Mouse (Mus musculus) intestine, embryonic 15.5 days (tissue): ENCODE measurements around the gene Endog. TPM values are rescaled to one million over a fixed set of nuclear protein-coding genes. Genes with fewer than 3 reads are reported as not detected.
A peak's percentile ranks its signal among the peaks of the same experiment; 100 is the strongest.
"Not testable (repeated sequence)": the region's sequence is repeated elsewhere in the genome, so short reads cannot be mapped to it uniquely, and the experiment has no call there.

Experiments
- ATAC-seq: fragments of 200-750 bp; cut with Nextera tagmentation; 2 replicates; pipeline ENCODE4 v1.8.0; 2017; ENCODE audit warnings: moderate TSS enrichment, moderate library complexity
- H3K27ac ChIP-seq: fragments of 300-500 bp; sonication (generic); 2 replicates; pipeline ENCODE4 v1.5.1; 2015; ENCODE audit warnings: mild to moderate bottlenecking, inconsistent platforms
- H3K27me3 ChIP-seq: fragments of 300-500 bp; sonication (generic); replicated peaks from 2 replicates; pipeline ENCODE4 v1.6.1; 2015; ENCODE audit warnings: inconsistent platforms
- H3K36me3 ChIP-seq: fragments of 300-500 bp; sonication (generic); 2 replicates; pipeline ENCODE4 v1.6.1; 2015; ENCODE audit warnings: inconsistent platforms
- H3K4me1 ChIP-seq: fragments of 300-500 bp; sonication (generic); replicated peaks from 2 replicates; pipeline ENCODE4 v1.6.1; 2015; ENCODE audit warnings: inconsistent platforms
- H3K4me2 ChIP-seq: fragments of 300-500 bp; sonication (generic); replicated peaks from 2 replicates; pipeline ENCODE4 v1.6.1; 2015; ENCODE audit warnings: mild to moderate bottlenecking, inconsistent platforms
- H3K4me3 ChIP-seq: fragments of 300-500 bp; sonication (generic); replicated peaks from 2 replicates; pipeline ENCODE4 v1.5.1; 2015; ENCODE audit warnings: inconsistent platforms
- H3K9ac ChIP-seq: fragments of 300-500 bp; sonication (generic); 2 replicates; pipeline ENCODE4 v1.6.1; 2015; ENCODE audit warnings: inconsistent platforms
- H3K9me3 ChIP-seq: fragments of 300-500 bp; sonication (generic); 2 replicates; pipeline ENCODE4 v1.6.1; 2016; ENCODE audit warnings: inconsistent platforms
- WGBS: fragments of 180-500 bp; shearing (Covaris S2); methylation state at CpG from one replicate; pipeline ENCODE4 v1.1.7; 2015; 5-methylcytosine and 5-hydroxymethylcytosine counted together
- polyA plus RNA-seq: library from polyadenylated mRNA; unstranded; fragments of >200 nt; fragmentation: Nextera tagmentation; extraction: Ambion mirVana; gene quantifications from 2 replicates; pipeline ENCODE4 v1.2.1, GENCODE M21; 2015

Endog gene
- 40.9 and 41.9 TPM in 2 replicates for polyA plus RNA-seq

DNA sequence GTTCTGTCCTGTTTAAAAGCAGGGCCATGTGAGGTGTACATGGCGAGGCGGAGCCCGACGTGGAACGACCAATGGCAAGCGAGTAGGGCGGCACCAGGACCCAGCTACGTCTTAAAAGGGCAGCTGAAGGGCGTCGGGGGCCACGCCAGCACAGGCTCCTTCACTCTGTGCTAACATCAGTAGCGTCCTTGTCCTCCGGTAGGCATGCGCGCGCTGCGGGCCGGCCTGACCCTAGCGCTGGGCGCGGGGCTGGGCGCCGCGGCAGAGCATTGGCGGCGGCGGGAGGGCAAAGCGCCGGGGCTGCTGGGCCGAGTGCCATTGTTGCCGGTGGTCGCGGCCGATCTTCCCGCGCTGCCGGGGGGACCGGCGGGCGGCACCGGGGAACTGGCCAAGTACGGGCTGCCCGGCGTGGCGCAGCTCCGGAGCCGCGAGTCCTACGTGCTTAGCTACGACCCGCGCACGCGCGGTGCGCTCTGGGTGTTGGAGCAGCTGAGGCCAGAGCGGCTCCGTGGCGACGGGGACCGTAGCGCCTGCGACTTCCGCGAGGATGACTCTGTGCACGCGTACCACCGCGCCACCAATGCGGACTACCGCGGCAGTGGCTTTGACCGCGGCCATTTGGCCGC is at the start of gene Endog:
TSS of gene Endog (plus strand) at position 123 of the 626 bp plus-strand sequence.
- peak; percentile 97 for ATAC-seq
- WGBS, result under 1% methylated on average over 75 of the region's 75 CpGs
- Histone ChIP-seq H3K36me3 (peaks cover 34% of the 10 kb centered on the region), H3K9me3 (no peaks in the 10 kb centered on the region), H3K27me3 (no peaks in the 10 kb centered on the region), H3K9ac (peak within 1 kb of the TSS; percentile 67), H3K4me1 (peaks cover 10% of the 10 kb centered on the region; the same call in 1 of the 2 replicates), H3K4me3 (peak within 1 kb of the TSS; percentile 69), H3K27ac (peak within 1 kb of the TSS; percentile 90), H3K4me2 (peak within 1 kb of the TSS; percentile 97)

DNA sequence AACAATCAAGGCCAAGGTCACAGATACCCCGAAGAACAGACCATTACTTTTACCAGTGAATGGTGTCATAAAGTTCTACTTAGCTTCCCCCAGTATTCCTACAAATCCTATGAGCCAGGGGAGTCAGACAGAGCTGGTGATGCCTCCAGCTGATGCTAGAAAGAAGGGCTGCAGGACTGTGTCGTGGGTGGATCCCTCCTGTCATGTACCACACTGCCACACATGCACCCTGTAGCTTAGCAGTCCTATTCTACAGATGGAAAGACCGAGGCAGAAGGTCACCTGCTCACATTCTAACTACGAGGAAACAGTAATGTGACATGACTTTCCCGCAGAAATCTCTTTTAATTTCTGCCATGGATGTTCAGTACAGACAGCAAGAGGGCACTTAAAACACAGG is 48.5 kb upstream of the Endog start:
- 78% methylated on average over 5 of the region's 5 CpGs for WGBS
- Histone ChIP-seq H3K9me3 (no peaks in the 10 kb centered on the region), H3K27ac (no peak overlapping the region), H3K9ac (no peak overlapping the region), H3K27me3 (no peaks in the 10 kb centered on the region), H3K36me3 (no peaks in the 10 kb centered on the region), H3K4me3 (no peak overlapping the region), H3K4me2 (peak overlapping the region; percentile 90; the same call in 1 of the 2 replicates), H3K4me1 (peaks cover 13% of the 10 kb centered on the region)
- no peak for ATAC-seq

DNA sequence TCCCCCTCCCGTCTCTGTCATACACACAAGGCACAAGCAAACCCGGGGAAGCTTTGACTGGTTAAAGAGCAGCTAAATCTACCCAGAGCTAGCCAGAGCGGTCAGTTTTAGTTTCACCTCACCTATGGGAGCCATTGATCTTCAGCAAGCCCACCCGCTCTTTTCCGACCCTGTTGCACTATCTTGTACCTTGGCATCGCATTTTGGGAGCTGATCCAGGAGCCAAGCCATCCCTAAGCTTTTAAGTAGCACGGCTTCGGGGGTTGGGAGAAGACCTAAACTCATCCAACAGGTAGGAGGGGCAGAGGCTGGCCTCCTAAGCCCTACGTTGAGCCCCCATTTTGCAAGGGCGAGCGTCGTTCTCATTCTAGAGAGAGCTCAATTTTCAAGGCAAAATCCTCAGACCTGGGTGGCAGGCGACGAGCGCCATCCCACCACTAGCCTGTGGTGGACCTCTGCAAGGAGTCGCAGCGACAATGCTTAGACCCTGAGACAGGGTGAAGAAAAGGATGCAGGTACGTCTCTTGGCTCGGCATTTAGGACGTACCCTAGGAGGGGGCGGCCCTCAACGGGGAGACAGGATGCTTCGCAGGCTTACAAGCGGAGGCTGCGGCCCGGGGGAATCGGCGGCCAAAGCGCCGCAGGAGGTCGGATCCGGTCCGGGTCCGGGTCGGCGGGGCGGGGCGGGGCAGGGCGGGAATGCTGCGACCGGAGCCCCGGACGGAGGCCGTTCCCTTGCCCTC is 47.4 kb upstream of the Endog start:
- peak overlapping the region; percentile 90 for H3K4me2 ChIP-seq
- peak overlapping the region; percentile 88 for H3K27ac ChIP-seq
- WGBS, result under 1% methylated on average over 44 of the region's 44 CpGs
- no peaks in the 10 kb centered on the region for H3K27me3 ChIP-seq
- ATAC-seq, result peak; percentile 80
- H3K4me1 ChIP-seq, result peaks cover 13% of the 10 kb centered on the region
- H3K9me3 ChIP-seq, result no peaks in the 10 kb centered on the region
- peak overlapping the region; percentile 89 for H3K9ac ChIP-seq
- H3K36me3 ChIP-seq, result no peaks in the 10 kb centered on the region
- H3K4me3 ChIP-seq, result peak overlapping the region; percentile 81

DNA sequence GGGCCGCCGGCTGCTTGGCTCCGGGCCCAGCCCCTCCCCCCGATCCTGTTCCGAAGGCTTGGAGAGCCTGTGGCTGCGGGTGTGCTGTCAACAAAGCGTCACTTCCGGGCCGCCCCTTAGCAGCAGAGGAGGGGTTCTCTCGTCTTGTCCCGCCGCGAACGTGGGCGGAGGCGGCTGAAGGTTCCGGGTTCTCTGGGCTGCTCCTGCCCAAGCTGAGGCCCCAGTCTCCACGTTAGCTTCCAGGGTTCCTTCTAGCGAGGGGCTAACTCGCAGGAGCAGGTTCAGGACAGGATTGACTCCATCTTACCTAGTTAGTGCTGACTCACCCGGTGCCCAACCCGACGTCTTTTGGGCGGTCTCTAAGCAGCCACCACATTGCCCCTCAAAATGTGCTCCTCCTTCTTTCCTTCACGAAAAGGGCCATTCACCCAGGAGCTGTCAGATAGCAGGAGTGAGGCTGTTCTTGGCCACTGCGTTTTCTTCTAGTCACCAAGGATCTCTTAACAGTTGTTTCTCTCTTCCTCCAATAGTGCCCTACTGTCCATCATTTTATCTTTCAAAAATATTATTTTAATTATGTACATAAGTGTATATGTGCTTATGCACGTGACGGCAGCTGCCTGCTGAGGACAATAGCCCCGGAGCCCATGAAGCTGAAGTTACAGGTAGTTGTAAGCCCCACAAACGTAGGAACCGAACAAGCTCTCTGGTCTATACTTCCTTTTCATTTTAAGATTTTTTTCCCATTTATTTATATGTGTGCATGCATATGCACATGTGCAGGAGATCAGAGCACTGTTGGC is 46.6 kb upstream of the Endog start, which contains the start of gene Zer1:
TSS of gene Zer1 (minus strand) at position 114 of the 803 bp plus-strand sequence.
- H3K9ac ChIP-seq, result peak within 1 kb of the TSS; percentile 89
- peak; percentile 99 for ATAC-seq
- peak within 1 kb of the TSS; percentile 90 for H3K4me2 ChIP-seq
- H3K36me3 ChIP-seq, result no peaks in the 10 kb centered on the region
- H3K4me3 ChIP-seq, result peak within 1 kb of the TSS; percentile 81
- no peaks in the 10 kb centered on the region for H3K27me3 ChIP-seq
- no peaks in the 10 kb centered on the region for H3K9me3 ChIP-seq
- WGBS, result 10% methylated on average over 31 of the region's 31 CpGs
- peaks cover 13% of the 10 kb centered on the region for H3K4me1 ChIP-seq
- peak within 1 kb of the TSS; percentile 88 for H3K27ac ChIP-seq

DNA sequence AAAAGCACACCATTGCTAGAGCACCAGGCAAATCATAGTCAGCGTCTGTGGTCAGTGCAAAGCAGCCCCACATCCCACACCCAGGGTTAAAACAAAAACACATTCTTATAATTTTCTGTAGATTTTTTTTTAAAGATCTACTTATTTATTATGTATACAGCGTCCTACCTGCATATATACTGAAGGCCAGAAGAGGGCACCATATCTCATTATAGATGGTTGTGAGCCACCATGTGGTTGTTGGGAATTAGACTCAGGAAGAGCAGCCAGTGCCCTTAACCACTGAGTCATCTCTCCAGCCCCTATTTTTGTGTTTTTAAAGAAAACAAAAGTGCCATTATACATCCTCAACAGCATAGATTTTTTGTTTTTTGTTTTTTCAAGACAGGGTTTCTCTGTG is 42.5 kb upstream of the Endog start:
- no peak overlapping the region for H3K27ac ChIP-seq
- H3K27me3 ChIP-seq, result no peaks in the 10 kb centered on the region
- H3K4me3 ChIP-seq, result no peak overlapping the region
- no peak overlapping the region for H3K4me2 ChIP-seq
- H3K4me1 ChIP-seq, result peaks cover 12% of the 10 kb centered on the region
- no peaks in the 10 kb centered on the region for H3K9me3 ChIP-seq
- H3K9ac ChIP-seq, result no peak overlapping the region
- no peak for ATAC-seq
- no peaks in the 10 kb centered on the region for H3K36me3 ChIP-seq
- 29% methylated on average over 2 of the region's 2 CpGs for WGBS

DNA sequence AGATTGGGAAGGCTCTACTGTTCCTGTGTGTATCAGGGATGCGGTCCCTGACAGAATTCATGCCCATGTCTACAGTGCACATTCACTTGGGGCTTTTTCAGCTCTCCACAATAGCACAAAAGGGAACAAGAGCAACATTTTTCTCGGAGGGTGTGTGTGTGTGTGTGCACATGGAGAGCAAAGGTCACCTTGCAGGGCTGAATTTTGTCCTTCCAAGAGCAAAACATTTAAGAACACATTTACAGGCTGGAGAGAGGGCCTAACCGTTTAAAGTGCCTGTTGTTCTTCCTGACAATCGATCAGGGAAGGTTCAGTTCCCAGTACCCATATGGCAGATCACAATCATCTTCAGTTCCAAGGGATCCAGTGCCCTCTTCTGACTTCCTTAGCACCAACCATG is 41.1 kb upstream of the Endog start:
- H3K9me3 ChIP-seq, result no peaks in the 10 kb centered on the region
- H3K4me3 ChIP-seq, result no peak overlapping the region
- WGBS, result 79% methylated on average over 4 of the region's 4 CpGs
- no peak overlapping the region for H3K9ac ChIP-seq
- H3K36me3 ChIP-seq, result no peaks in the 10 kb centered on the region
- H3K27ac ChIP-seq, result no peak overlapping the region
- no peak overlapping the region for H3K4me2 ChIP-seq
- no peak for ATAC-seq
- H3K4me1 ChIP-seq, result peaks cover 16% of the 10 kb centered on the region
- no peaks in the 10 kb centered on the region for H3K27me3 ChIP-seq

DNA sequence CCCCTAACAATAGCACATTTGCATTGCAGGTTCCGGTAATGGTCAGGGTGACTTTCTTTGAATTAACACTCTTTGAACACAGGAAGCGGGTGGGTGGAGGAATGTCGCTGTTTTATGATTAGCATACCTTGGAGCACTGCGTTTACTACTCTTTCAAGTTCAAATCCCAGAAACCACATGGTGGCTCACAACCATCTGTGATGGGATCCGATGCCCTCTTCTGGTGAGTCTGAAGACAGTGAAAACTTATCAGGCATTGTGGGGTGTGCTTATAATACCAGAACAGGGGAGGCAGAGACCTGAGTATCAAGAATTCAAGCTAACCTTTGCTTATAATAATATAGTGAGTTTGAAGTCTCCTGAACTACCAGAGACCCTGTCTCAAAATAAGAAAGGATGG is 40.1 kb upstream of the Endog start:
- H3K36me3 ChIP-seq, H3K27me3 ChIP-seq, H3K27ac ChIP-seq, H3K9me3 ChIP-seq, ATAC-seq, H3K4me2 ChIP-seq, H3K4me3 ChIP-seq, H3K9ac ChIP-seq: not testable (repeated sequence)
- 69% methylated on average over 5 of the region's 5 CpGs for WGBS
- peaks cover 25% of the 10 kb centered on the region for H3K4me1 ChIP-seq

DNA sequence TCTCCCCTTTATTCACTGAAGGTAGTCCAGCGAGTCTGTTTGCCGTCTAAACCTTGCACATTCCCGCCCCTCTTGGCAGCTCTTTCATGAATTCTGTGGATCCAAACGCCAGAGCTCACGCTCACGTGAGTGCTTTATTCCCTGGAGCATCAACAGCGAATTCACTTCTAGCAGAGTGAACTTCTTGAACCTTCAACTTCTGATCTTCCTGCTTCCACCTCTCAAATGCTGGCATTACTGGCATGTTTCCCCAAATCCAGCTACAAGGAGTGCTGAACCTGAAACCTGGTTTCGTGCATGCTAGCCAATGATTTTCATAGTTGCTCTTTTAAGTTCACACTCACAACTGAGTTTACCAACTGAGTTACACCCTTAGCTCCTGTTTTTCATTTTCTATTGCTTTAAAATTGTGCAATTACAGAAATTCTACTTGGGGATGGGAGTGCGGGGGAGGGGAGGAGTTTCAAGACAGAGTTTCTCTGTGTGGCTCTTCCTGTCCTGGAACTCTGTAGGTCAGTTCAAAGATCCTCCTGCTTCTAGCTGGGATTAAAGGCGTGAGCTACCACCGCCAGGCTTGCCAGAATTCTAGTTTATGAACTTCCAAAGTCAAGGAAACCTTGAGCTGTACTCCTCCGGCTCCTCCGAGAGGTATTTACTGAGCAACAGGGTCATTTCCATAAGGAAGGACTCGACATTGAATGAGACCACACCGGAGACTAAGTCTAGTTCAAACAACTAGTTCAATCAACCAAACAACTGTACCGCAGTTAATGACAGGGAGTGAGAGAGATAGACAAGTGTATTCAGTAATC is 38.3 kb upstream of the Endog start:
- Histone ChIP-seq H3K4me2 (peak overlapping the region; percentile 80), H3K27ac (peak overlapping the region; percentile 85), H3K4me1 (peaks cover 25% of the 10 kb centered on the region), H3K9ac (peak overlapping the region; percentile 84), H3K4me3 (peak overlapping the region; percentile 84), H3K9me3 (no peaks in the 10 kb centered on the region), H3K36me3 (peaks cover 9% of the 10 kb centered on the region), H3K27me3 (no peaks in the 10 kb centered on the region)
- peak; percentile 72 for ATAC-seq
- WGBS, result 11% methylated on average over 16 of the region's 16 CpGs

DNA sequence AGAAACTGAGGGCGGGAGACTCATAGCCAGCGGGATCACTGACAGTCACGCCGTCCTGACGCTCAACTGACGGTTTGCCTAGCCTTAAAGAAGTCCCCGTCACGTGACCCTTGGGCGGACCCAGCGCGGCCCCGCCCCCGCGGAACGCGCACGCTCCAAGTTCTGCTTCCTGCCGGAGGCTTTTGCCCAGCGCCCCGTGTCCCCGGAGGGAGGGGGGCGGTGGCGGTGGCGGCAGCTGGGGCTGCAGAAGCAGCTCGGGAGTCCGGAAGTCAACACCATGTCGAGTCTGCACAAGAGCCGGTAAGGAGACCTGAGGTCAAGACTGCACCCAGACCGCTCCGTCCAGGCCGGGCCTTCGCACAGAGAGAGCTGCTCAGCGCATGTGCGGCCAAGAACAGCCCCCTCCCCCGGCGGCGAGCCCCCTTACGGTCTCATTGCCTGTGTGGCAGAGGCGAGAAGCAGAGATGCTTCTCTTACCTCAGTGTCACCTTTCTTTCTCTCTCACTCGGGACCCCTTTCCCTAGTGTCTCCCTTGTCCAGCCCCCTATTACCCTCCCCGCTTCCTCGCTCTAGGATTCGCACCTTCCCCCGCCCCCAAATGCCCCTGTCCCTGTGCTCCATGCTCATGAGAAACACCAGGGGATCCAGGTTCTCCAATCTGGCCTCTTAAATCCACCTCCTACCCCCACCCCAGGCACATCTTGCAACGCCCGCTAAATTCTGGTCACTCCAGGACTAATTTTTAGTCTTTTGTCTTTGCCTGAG is 37.5 kb upstream of the Endog start, which contains the start of gene Tbc1d13:
TSS of gene Tbc1d13 (plus strand) at position 134 of the 765 bp plus-strand sequence.
- Histone ChIP-seq H3K27me3 (no peaks in the 10 kb centered on the region), H3K9me3 (no peaks in the 10 kb centered on the region), H3K36me3 (peaks cover 12% of the 10 kb centered on the region), H3K4me1 (peaks cover 25% of the 10 kb centered on the region), H3K4me2 (peak within 1 kb of the TSS; percentile 80), H3K27ac (peak within 1 kb of the TSS; percentile 85), H3K9ac (peak within 1 kb of the TSS; percentile 84), H3K4me3 (peak within 1 kb of the TSS; percentile 84)
- WGBS, result under 1% methylated on average over 46 of the region's 46 CpGs
- peak; percentile 95 for ATAC-seq

DNA sequence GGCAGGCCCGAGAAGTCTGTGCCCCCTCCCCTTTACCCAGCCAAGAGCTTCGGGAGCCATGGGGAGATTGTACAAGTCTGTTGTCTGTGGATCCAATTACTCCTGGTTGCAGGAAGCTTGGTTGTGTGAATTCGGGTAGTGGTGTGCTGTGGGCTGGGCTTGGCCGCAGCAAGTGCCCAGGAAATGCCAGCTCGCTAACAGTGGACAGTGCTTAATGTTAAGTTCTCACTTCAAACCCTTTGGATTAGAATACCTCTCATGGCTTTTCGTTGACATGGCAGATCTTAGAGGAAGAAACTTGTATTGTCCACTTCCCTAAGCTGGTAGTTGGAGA is 36.9 kb upstream of the Endog start:
- peak overlapping the region; percentile 84 for H3K4me3 ChIP-seq
- H3K27ac ChIP-seq, result peak overlapping the region; percentile 85
- H3K4me1 ChIP-seq, result peaks cover 25% of the 10 kb centered on the region
- ATAC-seq, result peak; percentile 1; the same call in 1 of the 2 replicates
- H3K36me3 ChIP-seq, result peaks cover 12% of the 10 kb centered on the region
- WGBS, result 17% methylated on average over 6 of the region's 6 CpGs
- H3K9me3 ChIP-seq, result no peaks in the 10 kb centered on the region
- H3K4me2 ChIP-seq, result peak overlapping the region; percentile 80
- no peaks in the 10 kb centered on the region for H3K27me3 ChIP-seq
- peak overlapping the region; percentile 84 for H3K9ac ChIP-seq
